Mouse (Mus musculus) inflammation-experienced regulatory T-cells, adult 16 weeks (primary cell): Measurements from ENCODE around the gene Vmn1r30. TPM values are rescaled to one million over a fixed set of nuclear protein-coding genes. Genes with fewer than 3 reads are reported as not detected.

Experiments used
- polyA plus RNA-seq: library from polyadenylated mRNA; unstranded; fragments of 100-300 nt; shearing (Covaris generic); gene quantifications from one replicate; pipeline ENCODE4 v1.2.1, GENCODE M21; 2017

The Vmn1r30 gene
- polyA plus RNA-seq, result not detected

DNA sequence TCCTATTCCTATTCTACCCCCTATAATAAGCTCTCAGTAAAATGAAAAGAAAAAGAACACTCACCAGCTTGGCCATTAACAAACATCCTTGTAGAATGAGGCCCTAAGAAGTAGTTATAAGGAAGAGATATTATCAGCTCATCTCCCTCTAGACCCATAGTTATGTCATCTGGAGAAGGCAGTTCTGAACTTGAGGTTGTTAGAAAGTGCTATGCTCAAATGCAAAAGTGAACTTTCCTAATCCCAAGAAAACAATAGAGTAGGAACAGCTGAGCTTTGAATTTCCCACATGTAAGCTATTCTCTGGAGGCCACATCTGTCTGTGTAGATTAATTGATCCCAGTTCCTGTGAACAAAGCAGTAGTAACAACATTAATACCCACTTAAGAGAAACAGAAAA, at the start of gene Vmn1r30:
TSS of gene Vmn1r30 (minus strand) at position 101 of the 400 bp plus-strand sequence.

GRCm38 (mm10) chr6:58475230-58475629, 32.0 kb upstream of the Vmn1r30 start, which contains the start of gene Vmn1r31:
Gene Vmn1r31 (minus strand): TSS chr6:58475330.

Other genes starting within 250 kb of the Vmn1r30 start
- not detected for gene Vmn1r27, start 224.6 kb downstream of the Vmn1r30 start, polyA plus RNA-seq
- not detected for gene Vmn1r28, start 181.3 kb downstream of the Vmn1r30 start, polyA plus RNA-seq
- not detected for gene Vmn1r29, start 141.8 kb downstream of the Vmn1r30 start, polyA plus RNA-seq
- gene Vmn1r31, start 31.9 kb upstream of the Vmn1r30 start, polyA plus RNA-seq, result not detected
- gene Abcg2, start 141.1 kb upstream of the Vmn1r30 start, polyA plus RNA-seq, result 35.7 TPM